Mouse (Mus musculus) heart, embryonic 11.5 days (tissue): ENCODE measurements around the gene Lonrf2. TPM values are rescaled to one million over a fixed set of nuclear protein-coding genes. Genes with fewer than 3 reads are reported as not detected.

ENCODE experiments used
- ATAC-seq: fragments of 200-750 bp; cut with Nextera tagmentation; replicated peaks from 2 replicates; pipeline ENCODE4 v1.8.0; 2017; ENCODE audit warnings: moderate library complexity; ENCODE audit not compliant: insufficient number of reproducible peaks, low FRiP score, low TSS enrichment
- H3K27ac ChIP-seq: fragments of 300-500 bp; sonication (generic); 2 replicates; pipeline ENCODE4 v1.5.1; 2014; ENCODE audit warnings: mild to moderate bottlenecking, low read depth, low read length
- H3K27me3 ChIP-seq: fragments of 300-500 bp; sonication (generic); 2 replicates; pipeline ENCODE4 v1.6.1; 2014; ENCODE audit warnings: mild to moderate bottlenecking, low read length, mixed read lengths; ENCODE audit not compliant: control insufficient read depth, insufficient read depth
- H3K36me3 ChIP-seq: fragments of 300-500 bp; sonication (generic); 2 replicates; pipeline ENCODE4 v1.6.1; 2014; ENCODE audit warnings: mild to moderate bottlenecking, low read length, moderate library complexity, mixed read lengths; ENCODE audit not compliant: control insufficient read depth, insufficient read depth
- H3K4me1 ChIP-seq: fragments of 300-500 bp; sonication (generic); 2 replicates; pipeline ENCODE4 v1.6.1; 2014; ENCODE audit warnings: low read length; ENCODE audit not compliant: control insufficient read depth, insufficient read depth
- H3K4me2 ChIP-seq: fragments of 300-500 bp; sonication (generic); 2 replicates; pipeline ENCODE4 v1.6.1; 2014; ENCODE audit warnings: mild to moderate bottlenecking, moderate library complexity
- H3K4me3 ChIP-seq: fragments of 300-500 bp; sonication (generic); 2 replicates; pipeline ENCODE4 v1.5.1; 2014; ENCODE audit warnings: low read depth, low read length
- H3K9ac ChIP-seq: fragments of 300-500 bp; sonication (generic); 2 replicates; pipeline ENCODE4 v1.6.1; 2014; ENCODE audit warnings: mild to moderate bottlenecking, low read depth, low read length, moderate library complexity
- H3K9me3 ChIP-seq: fragments of 300-500 bp; sonication (generic); replicated peaks from 2 replicates; pipeline ENCODE4 v1.6.1; 2016; ENCODE audit warnings: low read length; ENCODE audit not compliant: control insufficient read depth
- WGBS: fragments of 180-500 bp; shearing (Covaris S2); extraction: QIAGEN DNeasy Blood & Tissue Kit; methylation state at CpG from one replicate; pipeline ENCODE4 v1.1.7; 2014; ENCODE audit not compliant: insufficient replicate concordance; 5-methylcytosine and 5-hydroxymethylcytosine counted together
- polyA plus RNA-seq: library from polyadenylated mRNA; unstranded; fragments of >200 nt; fragmentation: Nextera tagmentation; extraction: Ambion mirVana; gene quantifications from 2 replicates; pipeline ENCODE4 v1.2.1, GENCODE M21; 2014

Gene Lonrf2
- polyA plus RNA-seq, result 0.84 and 0.93 TPM in 2 replicates

DNA sequence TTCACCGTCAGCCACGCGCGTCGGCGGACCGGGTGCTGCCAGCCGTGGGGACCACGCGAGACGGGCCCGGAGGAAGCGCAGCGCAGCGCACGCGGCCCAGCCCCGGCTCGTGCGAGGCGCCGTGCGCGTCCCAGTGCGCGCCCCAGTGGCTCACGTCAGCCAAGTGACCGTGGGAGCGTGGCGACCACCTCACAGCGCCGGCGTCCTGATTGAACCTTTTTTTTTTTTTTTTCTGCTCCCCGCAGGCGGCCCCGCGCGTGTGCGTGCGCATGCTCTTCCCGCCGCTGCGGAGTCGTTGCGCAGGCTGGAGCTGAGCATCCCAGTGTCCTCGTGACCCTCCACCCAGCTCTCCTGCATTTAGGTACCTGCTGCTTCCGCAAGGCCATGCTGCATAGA, at the start of gene Lonrf2:
Gene Lonrf2 (minus strand): TSS at position 235 of the 396 bp plus-strand sequence.
- H3K27me3 ChIP-seq, result peaks cover 33% of the 10 kb centered on the region
- ATAC-seq, result peak; percentile 49; the same call in 1 of the 2 replicates
- H3K4me1 ChIP-seq, result no peaks in the 10 kb centered on the region; the same call in none of the 2 replicates
- WGBS, result 2% methylated on average over 44 of the region's 47 CpGs
- H3K27ac ChIP-seq, result no peak within 1 kb of the TSS
- H3K4me3 ChIP-seq, result peak within 1 kb of the TSS; percentile 74
- H3K4me2 ChIP-seq, result peak within 1 kb of the TSS; percentile 100
- no peaks in the 10 kb centered on the region for H3K9me3 ChIP-seq
- peak within 1 kb of the TSS; percentile 77 for H3K9ac ChIP-seq
- no peaks in the 10 kb centered on the region for H3K36me3 ChIP-seq

DNA sequence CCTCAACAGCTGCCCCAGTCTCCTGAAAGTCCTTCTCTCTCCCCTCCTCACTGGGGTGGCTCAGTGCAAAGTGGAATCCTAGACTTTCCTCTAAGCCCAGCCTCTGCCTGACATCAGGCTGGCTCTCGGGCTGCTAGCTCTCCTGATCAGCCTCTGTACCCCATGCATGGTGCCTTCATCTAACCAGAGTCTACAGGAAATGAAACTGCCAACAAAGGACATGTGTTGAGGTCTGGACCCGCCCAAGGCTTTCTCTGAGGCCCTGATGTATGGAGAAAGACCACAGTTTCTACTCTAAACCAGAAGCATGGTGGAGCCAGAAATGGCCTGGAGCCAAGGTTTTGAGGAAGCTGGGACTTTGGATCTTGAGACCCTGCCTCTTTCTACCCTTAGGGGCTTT, 49.4 kb upstream of the Lonrf2 start:
- Histone ChIP-seq H3K27ac (no peak overlapping the region), H3K27me3 (no peaks in the 10 kb centered on the region), H3K4me1 (no peaks in the 10 kb centered on the region), H3K36me3 (no peaks in the 10 kb centered on the region), H3K4me3 (no peak overlapping the region), H3K9me3 (no peaks in the 10 kb centered on the region), H3K4me2 (no peak overlapping the region), H3K9ac (no peak overlapping the region; the same call in 1 of the 2 replicates)
- WGBS, result 69% methylated on average over 2 of the region's 2 CpGs
- ATAC-seq, result no peak

GRCm38 (mm10) chr1:38883766-38884165, 47.3 kb upstream of the Lonrf2 start:
- no peaks in the 10 kb centered on the region for H3K4me1 ChIP-seq
- no peak overlapping the region for H3K4me2 ChIP-seq
- H3K36me3 ChIP-seq, result no peaks in the 10 kb centered on the region
- ATAC-seq, result no peak
- H3K9ac ChIP-seq, result no peak overlapping the region
- H3K9me3 ChIP-seq, result no peaks in the 10 kb centered on the region
- no peaks in the 10 kb centered on the region for H3K27me3 ChIP-seq
- H3K4me3 ChIP-seq, result no peak overlapping the region
- no peak overlapping the region for H3K27ac ChIP-seq
- 69% methylated on average over 9 of the region's 9 CpGs for WGBS

DNA sequence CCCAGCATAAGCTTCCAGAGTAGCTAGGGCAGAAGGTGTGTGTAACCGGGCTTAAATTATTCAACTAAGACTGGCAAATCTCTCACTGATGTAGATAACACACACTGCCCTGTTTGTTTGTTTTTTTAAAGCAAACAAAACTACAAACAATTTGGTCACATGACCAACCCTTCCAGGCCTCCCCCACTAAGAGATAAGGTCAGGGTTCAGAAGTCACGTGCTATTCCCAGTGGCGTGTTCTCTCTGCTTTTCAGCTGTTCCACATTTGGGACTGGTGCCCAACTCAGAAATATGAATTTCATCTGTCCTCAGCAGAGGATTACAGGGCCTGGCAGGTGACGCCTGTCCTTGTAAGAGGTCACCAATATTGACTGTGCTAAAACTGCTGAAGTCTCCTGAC, 46.2 kb upstream of the Lonrf2 start:
- no peaks in the 10 kb centered on the region for H3K4me1 ChIP-seq
- ATAC-seq, result no peak
- H3K4me2 ChIP-seq, result no peak overlapping the region
- H3K4me3 ChIP-seq, result no peak overlapping the region
- WGBS, result 70% methylated on average over 4 of the region's 4 CpGs
- no peaks in the 10 kb centered on the region for H3K36me3 ChIP-seq
- H3K27ac ChIP-seq, result 0 out of 2 replicates have a peak overlapping the region, but pooled peaks have one; percentile 1
- no peak overlapping the region for H3K9ac ChIP-seq
- H3K9me3 ChIP-seq, result no peaks in the 10 kb centered on the region
- no peaks in the 10 kb centered on the region for H3K27me3 ChIP-seq

DNA sequence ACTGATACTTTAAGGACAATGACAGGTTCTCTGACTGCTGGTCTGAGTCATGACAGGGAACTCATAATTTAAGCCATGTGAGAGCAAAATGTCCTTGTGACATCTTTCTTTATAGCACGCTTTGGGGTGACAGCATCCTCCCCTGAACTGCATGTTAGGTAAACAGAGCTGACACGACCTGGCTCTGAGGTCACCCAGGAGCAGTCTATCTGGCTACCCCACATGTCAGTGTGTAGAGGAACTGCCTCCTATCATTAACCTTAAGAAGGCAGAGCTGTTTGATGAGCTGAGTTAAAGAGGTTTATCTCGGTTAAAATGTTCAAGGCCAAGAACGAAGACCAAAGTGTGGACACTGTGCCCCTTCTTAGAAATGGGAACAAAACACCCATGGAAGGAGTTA, 44.9 kb upstream of the Lonrf2 start:
- H3K27ac ChIP-seq, result no peak overlapping the region
- WGBS, result 65% methylated on average over 4 of the region's 4 CpGs
- no peaks in the 10 kb centered on the region for H3K27me3 ChIP-seq
- H3K36me3 ChIP-seq, result no peaks in the 10 kb centered on the region
- H3K9ac ChIP-seq, result no peak overlapping the region
- no peaks in the 10 kb centered on the region for H3K9me3 ChIP-seq
- no peaks in the 10 kb centered on the region for H3K4me1 ChIP-seq
- H3K4me3 ChIP-seq, result no peak overlapping the region
- ATAC-seq, result no peak; the same call in 1 of the 2 replicates
- H3K4me2 ChIP-seq, result no peak overlapping the region

GRCm38 (mm10) chr1:38876671-38877382, 40.3 kb upstream of the Lonrf2 start:
- H3K4me3 ChIP-seq, result no peak overlapping the region
- no peaks in the 10 kb centered on the region for H3K4me1 ChIP-seq
- H3K9ac ChIP-seq, result no peak overlapping the region
- WGBS, result 38% methylated on average over 5 of the region's 5 CpGs
- ATAC-seq, result no peak
- H3K9me3 ChIP-seq, result no peaks in the 10 kb centered on the region
- no peak overlapping the region for H3K27ac ChIP-seq
- H3K27me3 ChIP-seq, result no peaks in the 10 kb centered on the region
- no peak overlapping the region for H3K4me2 ChIP-seq
- no peaks in the 10 kb centered on the region for H3K36me3 ChIP-seq

- Histone ChIP-seq H3K4me3 (no peak overlapping the region), H3K27ac (no peak overlapping the region), H3K9ac (no peak overlapping the region), H3K36me3 (no peaks in the 10 kb centered on the region), H3K9me3 (no peaks in the 10 kb centered on the region), H3K4me1 (no peaks in the 10 kb centered on the region), H3K27me3 (peaks cover 2% of the 10 kb centered on the region; the same call in 1 of the 2 replicates), H3K4me2 (no peak overlapping the region)
- 67% methylated on average over 5 of the region's 5 CpGs for WGBS
- no peak for ATAC-seq
Observed at GRCm38 (mm10) chr1:38873911-38874310, 37.4 kb upstream of the Lonrf2 start.

- no peak for ATAC-seq
- no peaks in the 10 kb centered on the region for H3K9me3 ChIP-seq
- H3K36me3 ChIP-seq, result no peaks in the 10 kb centered on the region
- H3K27ac ChIP-seq, result no peak overlapping the region
- H3K9ac ChIP-seq, result no peak overlapping the region
- no peak overlapping the region for H3K4me3 ChIP-seq
- no peak overlapping the region for H3K4me2 ChIP-seq
- H3K27me3 ChIP-seq, result peaks cover 2% of the 10 kb centered on the region; the same call in 1 of the 2 replicates
- WGBS, result 79% methylated on average over 6 of the region's 6 CpGs
- no peaks in the 10 kb centered on the region for H3K4me1 ChIP-seq
Observed at GRCm38 (mm10) chr1:38871834-38872233, 35.3 kb upstream of the Lonrf2 start.
